In genomic region chr12:109393795-109394194, GRCm38 (mm10) we compare ENCODE assay signal across 8 mouse cellular contexts. TPM values are rescaled to one million over a fixed set of nuclear protein-coding genes. Genes with fewer than 3 reads are reported as not detected.
A peak's percentile ranks its signal among the peaks of the same experiment; 100 is the strongest.
DNase-seq lines count a peak whose midpoint lies in the region; ATAC-seq and TF ChIP-seq lines count a peak whose summit lies in the region.

No protein-coding gene starts in this region.

- no peaks in the 10 kb centered on the region for H3K79me2 ChIP-seq in C2C12 (ENCODE audit: control insufficient read depth, insufficient read depth)

- no peak overlapping the region for H3K4me3 ChIP-seq in C2C12 (ENCODE audit: insufficient read depth, poor library complexity, severe bottlenecking)
- no peak overlapping the region for H3K4me3 ChIP-seq in bone marrow, adult 2 months (replicated peaks; ENCODE audit: control insufficient read depth, low read depth, low read length)
- H3K4me3 ChIP-seq in embryonic fibroblast, embryonic 13.5 days (ENCODE audit: insufficient read depth, low read length), result no peak overlapping the region
- no peak overlapping the region for H3K4me3 ChIP-seq in heart, embryonic 13.5 days
- H3K4me3 ChIP-seq in kidney, embryonic 15.5 days (replicated peaks), result no peak overlapping the region
- H3K4me3 ChIP-seq in liver, embryonic 14.5 days (ENCODE audit: insufficient read depth in 1 of 2, low read depth in 2 of 2, low read length in 2 of 2), result no peak overlapping the region
- no peak overlapping the region for H3K4me3 ChIP-seq in neural tube, embryonic 12.5 days
- H3K4me3 ChIP-seq in testis, adult 2 months (ENCODE audit: control insufficient read depth, low read depth, low read length), result no peak overlapping the region

- no peak overlapping the region for H3ac ChIP-seq in C2C12 (ENCODE audit: control insufficient read depth, insufficient read length, low read depth)

- no peaks in the 10 kb centered on the region for H3K79me3 ChIP-seq in C2C12 (ENCODE audit: low read depth)

- TF ChIP-seq POLR2A in bone marrow, adult 2 months (IDR thresholded peaks at IDR 0.05; ENCODE audit: borderline replicate concordance, control insufficient read depth, low read depth, low read length), result peak; percentile 15; the same call in 1 of the 2 replicates
- no peak for TF ChIP-seq POLR2A in embryonic fibroblast, embryonic 13.5 days (IDR thresholded peaks at IDR 0.05; ENCODE audit: low read depth, low read length)
- TF ChIP-seq POLR2A in testis, adult 2 months (IDR thresholded peaks at IDR 0.05; ENCODE audit: control insufficient read depth, low read depth, low read length), result no peak

- peak; percentile 98 for TF ChIP-seq CTCF in C2C12 (IDR thresholded peaks at IDR 0.05; ENCODE audit: control insufficient read depth, insufficient read depth, insufficient read length)
- TF ChIP-seq CTCF in bone marrow, adult 2 months (IDR thresholded peaks at IDR 0.05; ENCODE audit: control insufficient read depth, insufficient read depth, low read length), result peak; percentile 74
- TF ChIP-seq CTCF in embryonic fibroblast, embryonic 13.5 days (IDR thresholded peaks at IDR 0.05; ENCODE audit: borderline replicate concordance, insufficient read depth, low read length), result peak; percentile 85
- TF ChIP-seq CTCF in liver, embryonic 14.5 days (IDR thresholded peaks at IDR 0.05; ENCODE audit: low read depth), result peak; percentile 93
- peak; percentile 85; the same call in 1 of the 2 replicates for TF ChIP-seq CTCF in testis, adult 2 months (IDR thresholded peaks at IDR 0.05; ENCODE audit: control insufficient read depth, insufficient read depth, insufficient replicate concordance, low read depth, low read length)

- no peak overlapping the region for H3K27ac ChIP-seq in bone marrow, adult 2 months (ENCODE audit: control insufficient read depth, insufficient read depth, low read depth, low read length, poor library complexity)
- H3K27ac ChIP-seq in embryonic fibroblast, embryonic 13.5 days (ENCODE audit: insufficient read depth, low read length), result no peak overlapping the region
- no peak overlapping the region for H3K27ac ChIP-seq in heart, embryonic 13.5 days (replicated peaks)
- H3K27ac ChIP-seq in kidney, embryonic 15.5 days, result no peak overlapping the region
- H3K27ac ChIP-seq in liver, embryonic 14.5 days, result no peak overlapping the region
- no peak overlapping the region; the same call in 1 of the 2 replicates for H3K27ac ChIP-seq in neural tube, embryonic 12.5 days
- H3K27ac ChIP-seq in testis, adult 2 months (ENCODE audit: control insufficient read depth, insufficient read depth, low read depth, low read length), result no peak overlapping the region

- TF ChIP-seq EP300 in liver, embryonic 14.5 days (IDR thresholded peaks at IDR 0.05; ENCODE audit: low read depth), result no peak

- ATAC-seq in heart, embryonic 13.5 days (ENCODE audit: extremely low read depth, insufficient number of reproducible peaks, low FRiP score, low TSS enrichment), result no peak; the same call in 1 of the 2 replicates
- peak; percentile 73 for ATAC-seq in kidney, embryonic 15.5 days (replicated peaks; ENCODE audit: low FRiP score)
- ATAC-seq in liver, embryonic 14.5 days (ENCODE audit: insufficient read depth), result peak; percentile 37; the same call in 1 of the 2 replicates
- ATAC-seq in neural tube, embryonic 12.5 days (ENCODE audit: low FRiP score, low read depth), result peak; percentile 70

- H3K36me3 ChIP-seq in C2C12 (ENCODE audit: control insufficient read depth, insufficient read depth), result no peaks in the 10 kb centered on the region
- H3K36me3 ChIP-seq in heart, embryonic 13.5 days, result no peaks in the 10 kb centered on the region
- no peaks in the 10 kb centered on the region for H3K36me3 ChIP-seq in kidney, embryonic 15.5 days
- H3K36me3 ChIP-seq in liver, embryonic 14.5 days (replicated peaks; ENCODE audit: control insufficient read depth, insufficient read depth, low read depth), result no peaks in the 10 kb centered on the region
- H3K36me3 ChIP-seq in neural tube, embryonic 12.5 days, result no peaks in the 10 kb centered on the region
- no peaks in the 10 kb centered on the region for H3K36me3 ChIP-seq in testis, adult 2 months (ENCODE audit: control insufficient read depth, insufficient read depth, low read length)

- DNase-seq in liver, embryonic 14.5 days (ENCODE audit: low read depth in 3 of 3, low spot score in 3 of 3), result no peak

- no peaks in the 10 kb centered on the region for H3K9me3 ChIP-seq in heart, embryonic 13.5 days
- H3K9me3 ChIP-seq in kidney, embryonic 15.5 days (replicated peaks), result no peaks in the 10 kb centered on the region
- no peaks in the 10 kb centered on the region for H3K9me3 ChIP-seq in liver, embryonic 14.5 days (ENCODE audit: control insufficient read depth, low read length)
- H3K9me3 ChIP-seq in neural tube, embryonic 12.5 days, result no peaks in the 10 kb centered on the region

- no peaks in the 10 kb centered on the region for H3K4me1 ChIP-seq in bone marrow, adult 2 months (ENCODE audit: control insufficient read depth, insufficient read depth, low read length)
- H3K4me1 ChIP-seq in embryonic fibroblast, embryonic 13.5 days (ENCODE audit: control insufficient read depth, insufficient read depth, low read length), result peaks cover 5% of the 10 kb centered on the region; the same call in 1 of the 2 replicates
- peaks cover 29% of the 10 kb centered on the region for H3K4me1 ChIP-seq in heart, embryonic 13.5 days
- peaks cover 27% of the 10 kb centered on the region for H3K4me1 ChIP-seq in kidney, embryonic 15.5 days
- peaks cover 0 to 4% of the 10 kb centered on the region in 2 experiments; a peak in 2 of 4 replicates for H3K4me1 ChIP-seq in liver, embryonic 14.5 days (replicated peaks; ENCODE audit: control insufficient read depth in 2 of 2, insufficient read depth in 2 of 2, low read length in 1 of 2)
- peaks cover 23% of the 10 kb centered on the region for H3K4me1 ChIP-seq in neural tube, embryonic 12.5 days
- peaks cover 5% of the 10 kb centered on the region for H3K4me1 ChIP-seq in testis, adult 2 months (ENCODE audit: control insufficient read depth, insufficient read depth, low read length)

- peaks cover 8% of the 10 kb centered on the region for H3K27me3 ChIP-seq in C2C12 (ENCODE audit: control insufficient read depth, insufficient read depth, insufficient read length)
- H3K27me3 ChIP-seq in heart, embryonic 13.5 days (replicated peaks), result peaks cover 22% of the 10 kb centered on the region
- H3K27me3 ChIP-seq in kidney, embryonic 15.5 days, result peaks cover 20% of the 10 kb centered on the region
- no peaks in the 10 kb centered on the region for H3K27me3 ChIP-seq in liver, embryonic 14.5 days (ENCODE audit: control insufficient read depth, insufficient read depth, low read length)
- no peaks in the 10 kb centered on the region; the same call in 1 of the 2 replicates for H3K27me3 ChIP-seq in neural tube, embryonic 12.5 days (replicated peaks)
- H3K27me3 ChIP-seq in testis, adult 2 months (ENCODE audit: control insufficient read depth, insufficient read depth, low read length), result no peaks in the 10 kb centered on the region

- H3K9ac ChIP-seq in heart, embryonic 13.5 days, result no peak overlapping the region
- no peak overlapping the region for H3K9ac ChIP-seq in kidney, embryonic 15.5 days
- no peak overlapping the region for H3K9ac ChIP-seq in liver, embryonic 14.5 days (replicated peaks)
- H3K9ac ChIP-seq in neural tube, embryonic 12.5 days, result no peak overlapping the region

- H3K4me2 ChIP-seq in heart, embryonic 13.5 days, result peak overlapping the region; percentile 40
- H3K4me2 ChIP-seq in kidney, embryonic 15.5 days, result peak overlapping the region; percentile 42
- no peak overlapping the region for H3K4me2 ChIP-seq in liver, embryonic 14.5 days (ENCODE audit: low read depth)
- H3K4me2 ChIP-seq in neural tube, embryonic 12.5 days (replicated peaks), result peak overlapping the region; percentile 41

- WGBS in bone marrow, adult 2 months, result 7% methylated on average over 15 of the region's 15 CpGs
- 5% methylated on average over 15 of the region's 15 CpGs for WGBS in heart, embryonic 13.5 days
- 4% methylated on average over 15 of the region's 15 CpGs for WGBS in kidney, embryonic 15.5 days
- WGBS in liver, embryonic 14.5 days (ENCODE audit: insufficient replicate concordance), result 3% methylated on average over 15 of the region's 15 CpGs
- WGBS in neural tube, embryonic 12.5 days, result 4% methylated on average over 15 of the region's 15 CpGs

TF ChIP-seq in C2C12, 6 proteins besides CTCF, POLR2A, EP300 and RAD21:
- TF ChIP-seq MYOD1 (IDR thresholded peaks at IDR 0.05; ENCODE audit: control insufficient read depth, insufficient read length, low read depth) (no peak), MYOG (IDR thresholded peaks at IDR 0.05; ENCODE audit: control insufficient read depth, extremely low read depth, insufficient read length) (no peak), FOSL1 (IDR thresholded peaks at IDR 0.05; ENCODE audit: insufficient read depth, low read length, poor library complexity, severe bottlenecking) (no peak), MAX (IDR thresholded peaks at IDR 0.05) (no peak), CEBPB (IDR thresholded peaks at IDR 0.05; ENCODE audit: low read depth) (no peak), USF1 (IDR thresholded peaks at IDR 0.05; ENCODE audit: low read depth) (no peak)

RNA-seq across cellular contexts. Expression of gene Dlk1, which starts 58.8 kb away (rescaled TPM):
- polyA plus RNA-seq in C2C12 (2012; fragmentation: generic; extraction: Trizol), result not detected
- polyA plus RNA-seq in bone marrow, adult 2 months (2011; ENCODE audit: insufficient read depth, insufficient read length, low replicate concordance, missing spikeins), result 3.6 TPM in 1 of 2 replicates, not detected in the other
- polyA plus RNA-seq in embryonic fibroblast, embryonic 13.5 days (2011; ENCODE audit: insufficient read length, low read depth, missing spikeins), result 242 and 410 TPM in 2 replicates
- 103 and 130 TPM in 2 replicates for polyA plus RNA-seq in heart, embryonic 13.5 days (2015; fragmentation: Nextera tagmentation; extraction: Ambion mirVana)
- 116 and 182 TPM in 2 replicates for polyA plus RNA-seq in kidney, embryonic 15.5 days (2015; fragmentation: Nextera tagmentation; extraction: Ambion mirVana)
- polyA plus RNA-seq in liver, embryonic 14.5 days (2012; rRNA removed), result 969 and 1,200 TPM in 2 replicates
- polyA plus RNA-seq in liver, embryonic 14.5 days (2014; fragmentation: Nextera tagmentation; extraction: Ambion mirVana), result 327 and 387 TPM in 2 replicates
- polyA plus RNA-seq in neural tube, embryonic 12.5 days (2016; fragmentation: Nextera tagmentation; extraction: Ambion mirVana), result 100 and 107 TPM in 2 replicates
- 1.2 and 1.5 TPM in 2 replicates for polyA plus RNA-seq in testis, adult 2 months (2012; rRNA removed)

Comparison
In these comparisons a context has a peak if more than half of its experiments do, and no peak if none do; other contexts are left out.
1. RNA of gene Dlk1, which starts 58.8 kb away (polyA plus RNA-seq): 327 to 1,200 TPM in liver, embryonic 14.5 days, 242 to 410 TPM in embryonic fibroblast, embryonic 13.5 days, 116 to 182 TPM in kidney, embryonic 15.5 days, 103 to 130 TPM in heart, embryonic 13.5 days and 100 to 107 TPM in neural tube, embryonic 12.5 days; 3.6 TPM in bone marrow, adult 2 months, 1.2 to 1.5 TPM in testis, adult 2 months and not detected in C2C12 (single experiment); every median in the first group is over 10 times any median in the second.
2. Peak in every context shown above with its lines, with median percentiles within 50 percentile points of each other: CTCF ChIP-seq.